Mouse (Mus musculus): ENCODE results near the gene Sept8.
A peak's percentile ranks its signal among the peaks of the same experiment; 100 is the strongest.

The Sept8 gene

DNA sequence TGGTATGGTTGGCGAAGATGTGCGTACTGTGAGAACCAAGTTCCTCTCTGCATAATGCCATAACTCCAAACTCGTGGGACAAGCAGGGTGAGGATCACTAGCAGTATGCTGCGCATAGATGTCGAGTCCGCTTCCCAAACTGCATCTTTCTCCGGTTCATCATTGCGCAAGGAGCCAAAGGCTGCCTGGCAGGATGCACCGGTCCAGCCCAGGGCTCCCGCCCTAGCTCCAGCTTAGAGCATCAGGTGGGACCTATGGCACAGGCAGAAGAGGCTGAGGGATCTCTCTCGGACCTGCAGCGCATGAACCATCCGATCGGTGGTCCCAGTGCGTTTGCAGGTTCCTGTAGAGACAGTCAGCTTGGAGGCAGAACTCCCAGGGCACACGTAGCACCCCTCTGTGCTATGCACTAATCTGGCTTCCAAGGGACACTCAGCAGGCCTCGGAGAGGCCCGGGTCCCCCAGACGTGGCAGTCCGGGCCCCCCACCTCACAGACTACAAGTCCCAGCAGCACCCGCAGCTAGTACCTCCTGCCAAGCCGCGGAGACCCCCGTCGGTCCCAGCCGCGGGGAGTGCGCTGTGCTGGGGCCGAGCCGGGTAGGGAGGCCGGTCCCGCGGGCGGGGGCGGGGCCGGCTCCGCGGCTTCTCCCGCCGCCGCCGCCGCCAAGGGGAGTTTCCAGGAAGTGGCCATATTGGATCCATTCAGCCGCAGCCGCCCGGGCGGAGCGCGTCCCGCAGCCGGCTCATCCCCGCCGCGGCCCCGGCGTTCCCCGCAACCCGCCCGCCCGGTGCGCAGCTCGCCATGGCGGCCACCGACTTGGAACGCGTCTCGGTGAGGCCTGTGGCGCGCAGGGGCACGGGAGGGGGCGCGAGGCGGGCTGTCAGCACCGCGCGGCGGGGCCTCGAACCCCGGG, at the start of gene Sept8:
TSS of gene Sept8 (plus strand) at position 51 of the 915 bp plus-strand sequence.
- peak; percentile 72 to 84 for DNase-seq

DNA sequence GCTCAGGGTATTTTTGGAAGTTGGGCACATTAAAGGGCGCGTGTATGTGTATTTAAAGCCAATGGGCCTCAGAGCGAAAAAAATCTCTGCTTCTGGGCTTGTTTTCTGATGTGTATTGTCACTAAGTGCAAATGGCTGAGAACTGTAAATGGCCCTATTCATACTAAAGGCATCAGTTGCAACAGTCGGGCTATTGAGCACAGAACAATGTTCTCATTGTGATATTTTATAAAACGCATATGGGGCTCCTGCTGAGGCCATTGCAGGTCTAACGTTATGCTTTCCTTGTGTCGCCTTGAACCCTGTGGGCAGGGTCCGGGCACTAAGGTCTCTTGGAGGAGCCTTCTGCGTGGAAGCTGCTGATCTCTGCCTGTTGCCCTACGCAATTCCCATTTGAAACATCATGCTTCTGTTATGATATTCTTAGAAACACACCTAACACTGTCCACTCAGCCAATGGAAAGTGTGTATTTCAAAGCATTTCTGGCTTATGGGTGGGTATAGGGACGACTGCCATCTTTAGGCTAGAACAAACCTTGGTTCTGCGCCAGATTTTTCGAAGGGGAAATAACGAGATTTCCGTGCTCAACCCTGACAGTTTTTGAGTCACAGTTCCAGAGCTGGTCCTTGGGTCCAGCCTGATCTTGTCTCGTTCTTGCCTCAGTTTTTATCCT, 49.6 kb upstream of the Sept8 start:
- no peak for DNase-seq

- peak; percentile 95 to 96 for DNase-seq
Measured at GRCm38 (mm10) chr11:53469968-53470695, 48.9 kb upstream of the Sept8 start, which contains the start of gene Gm9837. Gene Gm9837 (minus strand): TSS chr11:53470479.

DNA sequence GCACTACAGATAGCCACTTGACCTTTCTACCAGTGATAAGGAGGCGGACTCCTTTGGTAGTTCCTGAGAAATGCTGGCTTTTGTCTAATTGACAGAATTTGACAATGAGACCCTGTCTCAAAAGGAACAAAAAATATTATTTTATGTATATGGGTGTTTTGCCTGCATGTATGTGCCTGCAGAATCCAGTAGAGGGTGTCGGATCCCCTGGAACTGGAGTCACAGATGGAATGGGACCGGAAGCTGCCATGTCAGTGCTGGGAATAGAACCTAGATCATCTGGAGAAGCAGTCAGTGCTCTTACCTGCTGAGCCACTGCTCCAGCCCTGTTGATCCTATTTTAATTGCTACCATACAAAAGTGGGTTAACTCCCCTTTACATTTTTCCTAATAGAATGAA, 46.3 kb upstream of the Sept8 start:
- no peak for DNase-seq

GRCm38 (mm10) chr11:53475620-53476019, 43.4 kb upstream of the Sept8 start:
- DNase-seq, result no peak

DNA sequence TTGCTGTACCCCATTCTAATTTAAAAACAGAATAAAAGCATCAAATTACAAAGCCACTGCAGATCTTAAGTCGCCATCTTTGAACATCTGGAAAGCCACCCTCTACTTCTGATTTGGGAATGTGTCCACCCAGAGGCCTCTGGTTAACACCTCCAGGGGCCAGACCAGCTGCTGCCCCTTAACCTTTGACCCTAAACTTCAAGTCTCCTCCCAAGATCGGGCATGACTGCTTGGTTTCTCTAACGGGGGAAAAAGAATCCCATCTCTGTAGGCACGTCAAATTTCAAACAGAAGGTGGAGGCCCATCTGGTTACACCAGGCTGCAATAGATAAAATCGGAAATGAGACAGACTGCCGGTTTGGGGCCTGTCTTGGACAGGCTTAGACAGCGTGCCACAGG, 41.2 kb upstream of the Sept8 start:
- no peak for DNase-seq

- peak; percentile 51 to 73 for DNase-seq
Measured at GRCm38 (mm10) chr11:53478383-53479170, 40.5 kb upstream of the Sept8 start.

- peak in 1 of 2 experiments; percentile 51 for DNase-seq
Measured at GRCm38 (mm10) chr11:53479171-53479782, 39.8 kb upstream of the Sept8 start.

DNA sequence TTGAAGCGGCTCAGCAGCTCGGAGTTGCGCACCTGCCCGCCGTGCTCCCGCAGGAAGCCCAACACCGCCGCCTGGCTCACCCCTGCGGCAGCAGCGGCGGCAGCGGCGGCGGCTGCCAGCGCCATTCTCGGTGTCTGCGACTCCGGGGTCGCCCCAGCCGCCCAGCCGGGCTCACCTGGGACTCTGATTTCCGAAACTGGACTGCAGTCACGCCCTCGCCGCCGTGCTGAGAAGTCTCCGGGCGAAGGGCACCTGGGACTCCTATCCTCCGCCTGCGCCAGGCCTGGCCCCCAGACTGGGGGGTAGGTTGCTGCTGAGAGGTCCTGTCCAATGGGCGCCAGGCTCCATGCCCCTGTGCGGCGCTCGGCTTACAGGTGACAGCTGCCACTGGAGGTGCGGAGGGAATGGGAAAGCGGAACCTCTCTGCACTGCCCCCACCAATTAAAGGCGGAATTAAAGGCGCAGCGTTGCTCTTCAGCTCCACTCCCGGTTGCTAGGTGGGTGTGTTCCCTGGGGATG, 39.2 kb upstream of the Sept8 start, which contains the start of the genes Gm9945 and Sowaha:
TSS of gene Gm9945 (plus strand) at position 384 of the 519 bp plus-strand sequence.
TSS of gene Sowaha (minus strand) at position 492 of the 519 bp plus-strand sequence.
- DNase-seq, result peak; percentile 85 to 87

DNA sequence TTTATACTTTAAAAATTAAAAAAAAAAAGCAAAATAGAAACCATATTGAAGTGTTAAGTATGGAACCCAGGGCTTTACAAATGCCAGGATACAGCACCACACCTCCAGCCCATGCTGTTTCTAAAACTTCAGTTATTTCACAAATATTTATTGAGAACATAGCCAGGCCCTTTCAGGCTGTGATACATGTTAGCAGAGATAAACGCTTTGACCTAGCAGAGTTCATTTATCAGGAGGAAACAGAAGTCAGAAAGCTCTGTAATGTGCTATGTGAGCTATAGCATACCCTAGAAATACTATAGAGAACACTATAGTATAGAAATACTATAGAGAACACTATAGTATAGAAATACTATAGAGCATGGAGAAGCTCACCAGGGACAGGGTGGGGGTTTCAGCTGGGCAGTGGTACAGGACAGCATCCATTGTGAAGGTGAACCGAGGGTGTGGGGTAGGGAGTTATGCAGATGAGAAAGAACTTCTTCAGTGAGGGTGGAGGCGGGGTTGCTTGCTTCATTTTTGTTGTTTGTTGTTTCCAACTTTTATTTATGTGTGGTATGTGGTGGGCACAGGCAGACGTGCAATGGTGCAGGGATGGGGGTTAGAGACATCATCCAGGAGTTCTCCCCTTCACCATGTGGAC, 37.8 kb upstream of the Sept8 start:
- no peak for DNase-seq

DNA sequence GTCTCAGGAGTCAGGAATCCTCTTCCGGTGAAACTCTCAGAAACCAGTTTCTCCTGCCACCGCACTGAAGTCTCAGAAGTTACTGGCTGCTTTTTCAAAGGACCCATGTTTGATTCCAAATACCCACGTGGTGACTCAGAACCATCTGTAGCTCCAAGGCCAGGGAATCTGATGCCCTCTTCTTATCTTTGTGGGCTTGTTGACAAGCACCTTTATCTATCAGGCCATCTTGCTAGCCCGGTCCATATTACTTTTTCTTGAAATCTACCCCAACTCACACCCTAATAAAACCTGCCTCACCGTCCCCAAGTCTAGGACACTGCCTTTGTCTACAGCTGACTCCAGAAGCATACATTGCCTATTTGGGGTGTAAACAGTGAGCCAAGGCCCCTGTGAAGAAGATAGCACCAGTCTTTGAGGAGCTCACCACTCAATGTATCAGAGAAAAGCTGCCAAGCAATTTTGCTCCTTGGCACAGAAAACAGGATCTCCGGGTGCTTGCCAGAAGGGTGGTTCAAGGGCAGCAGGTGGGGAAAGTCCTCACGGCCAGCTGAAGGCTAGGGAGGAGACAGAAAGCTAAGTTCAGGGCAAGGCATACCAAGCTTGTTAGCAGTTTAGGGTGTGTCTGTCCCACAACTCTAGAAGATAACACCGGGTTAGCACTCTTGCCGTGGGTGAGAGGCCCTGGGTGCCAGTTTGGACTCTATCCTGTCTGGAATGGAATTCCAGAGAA, 35.7 kb upstream of the Sept8 start:
- DNase-seq, result peak; percentile 66 to 69

GRCm38 (mm10) chr11:53485719-53486118, 33.3 kb upstream of the Sept8 start:
- DNase-seq, result peak in 1 of 2 experiments; percentile 50

DNA sequence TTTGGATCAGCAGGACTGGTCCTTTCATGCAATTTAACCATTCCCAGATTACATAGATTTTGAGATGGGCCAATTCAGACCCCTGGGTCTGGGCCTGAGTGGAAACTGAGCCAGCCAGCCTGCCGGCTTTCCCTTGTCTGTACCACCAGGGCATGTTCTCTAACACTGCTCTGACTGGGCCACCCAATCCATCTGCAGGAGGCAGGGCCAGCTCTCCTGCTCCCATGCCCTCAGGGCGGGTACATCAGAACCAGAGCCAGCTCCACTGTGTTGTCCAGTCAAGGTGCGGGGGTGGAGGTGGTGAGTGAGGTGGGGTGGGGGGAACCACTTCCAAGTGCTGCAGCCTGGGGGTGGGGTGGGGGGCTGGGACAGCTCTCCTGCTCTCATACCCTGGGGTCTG, 32.7 kb upstream of the Sept8 start:
- DNase-seq, result peak in 1 of 2 experiments; percentile 30

- peak; percentile 87 to 91 for DNase-seq
Measured at GRCm38 (mm10) chr11:53486822-53487594, 32.0 kb upstream of the Sept8 start.

DNA sequence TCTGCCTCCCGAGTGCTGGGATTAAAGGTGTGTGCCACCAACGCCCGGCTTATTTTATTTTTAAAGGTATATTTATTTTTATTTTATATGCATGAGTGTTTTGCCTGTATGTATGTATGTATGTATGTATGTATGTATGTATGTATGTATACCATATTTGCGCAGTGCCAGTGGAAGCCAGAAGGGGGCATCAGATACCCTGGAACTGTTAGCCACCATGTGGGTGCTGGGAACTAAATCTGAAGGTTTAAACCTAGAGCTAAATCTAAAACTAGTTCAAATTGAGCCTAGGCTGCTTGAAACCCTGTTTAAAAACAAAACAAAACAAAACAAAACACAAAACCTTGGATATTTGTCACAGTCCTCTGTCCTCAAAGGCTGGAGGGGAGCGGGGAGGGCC, 30.1 kb upstream of the Sept8 start:
- DNase-seq, result no peak

DNA sequence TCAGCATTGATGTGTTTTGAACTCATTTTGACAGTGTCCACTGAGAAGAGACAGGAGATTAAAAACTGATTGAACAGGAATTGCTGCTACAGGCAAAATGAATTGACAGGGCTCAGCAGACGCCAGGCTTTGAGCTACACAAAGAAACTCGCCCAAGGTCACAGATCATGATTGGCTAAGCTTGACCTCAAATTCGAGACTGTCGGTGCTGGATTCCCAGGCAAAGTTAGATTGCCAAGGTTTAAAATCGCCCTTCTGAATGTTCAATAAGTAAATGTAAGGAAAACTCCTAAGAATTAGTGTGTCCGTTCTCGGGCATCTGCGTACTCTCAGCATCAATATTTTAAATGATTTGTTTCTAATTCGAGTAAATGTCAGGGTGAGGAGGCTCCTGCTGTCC, 29.6 kb upstream of the Sept8 start:
- no peak for DNase-seq

GRCm38 (mm10) chr11:53491954-53492401, 27.1 kb upstream of the Sept8 start:
- no peak for DNase-seq

DNA sequence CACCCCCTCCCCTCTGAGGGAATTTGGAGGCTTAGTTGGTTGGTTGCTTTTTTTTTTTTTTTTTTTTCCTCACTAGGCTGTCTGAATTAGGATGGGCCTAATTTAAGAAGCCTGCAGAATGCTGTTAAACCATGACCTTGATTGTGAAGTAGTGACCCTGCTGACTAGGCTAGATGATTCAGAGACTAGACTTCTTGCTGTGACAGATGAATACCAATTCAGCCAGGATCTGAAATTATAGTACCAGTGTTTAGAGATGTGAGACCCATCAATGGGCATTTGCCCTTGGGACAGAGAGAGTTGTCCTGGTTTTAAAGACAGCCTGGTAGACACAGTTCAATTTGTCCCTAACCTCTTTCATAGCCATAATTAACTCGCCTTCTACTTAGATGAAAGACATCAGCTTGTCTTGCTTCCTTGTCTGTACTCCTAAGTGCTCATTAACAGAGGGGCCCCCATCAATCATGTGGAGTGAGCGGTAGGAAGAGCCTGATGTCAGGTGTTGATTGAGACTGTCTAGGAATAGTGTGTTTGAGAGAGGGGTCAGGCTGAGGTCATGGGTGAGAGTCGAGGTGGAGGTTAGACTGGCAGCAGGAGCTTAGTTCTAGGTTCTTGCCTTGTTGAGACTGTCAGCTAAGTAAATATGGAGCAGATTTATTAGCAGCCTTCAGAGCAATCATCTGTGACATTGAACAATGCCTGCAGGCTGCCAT, 25.7 kb upstream of the Sept8 start:
- no peak for DNase-seq

DNA sequence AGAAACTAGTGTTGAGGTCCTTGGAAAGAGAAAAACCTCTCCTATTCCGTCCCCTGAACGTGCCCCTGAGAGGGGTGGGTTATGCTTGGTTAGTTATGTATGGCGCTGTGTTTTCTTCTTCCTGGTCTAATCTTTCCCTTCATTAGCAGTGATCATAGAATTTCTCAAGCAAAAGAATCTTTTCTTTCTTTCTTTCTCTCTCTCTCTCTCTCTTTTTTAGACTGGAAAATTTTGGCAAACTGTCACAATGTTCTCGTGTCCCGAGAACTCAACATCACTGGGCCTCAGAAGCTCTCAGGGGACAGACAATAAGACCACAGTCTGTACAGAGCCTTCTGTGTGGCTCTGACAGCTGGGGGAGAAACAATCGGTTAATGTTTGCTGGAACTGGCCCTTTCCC, 23.6 kb upstream of the Sept8 start:
- DNase-seq, result no peak

Measured in cerebellum, adult 18-20 months (tissue).